Mouse (Mus musculus) forebrain, embryonic 10.5 days (tissue): Measurements from ENCODE around the gene Cask. TPM values are rescaled to one million over a fixed set of nuclear protein-coding genes. Genes with fewer than 3 reads are reported as not detected.

Experiments
- DNase-seq: peaks from one replicate; pipeline ENCODE4 v3.0.0-alpha.2; 2017; ENCODE audit warnings: low spot score; ENCODE audit errors: extremely low spot score
- H3K27ac ChIP-seq: fragments of 300-500 bp; sonication (generic); 2 replicates; pipeline ENCODE4 v1.5.1; 2016; ENCODE audit warnings: mild to moderate bottlenecking
- H3K27me3 ChIP-seq: fragments of 300-500 bp; sonication (generic); 2 replicates; pipeline ENCODE4 v1.6.1; 2016; ENCODE audit warnings: mild to moderate bottlenecking; ENCODE audit not compliant: poor library complexity, severe bottlenecking
- H3K36me3 ChIP-seq: fragments of 300-500 bp; sonication (generic); replicated peaks from 2 replicates; pipeline ENCODE4 v1.6.1; 2016; ENCODE audit warnings: mild to moderate bottlenecking, moderate library complexity
- H3K4me1 ChIP-seq: fragments of 300-500 bp; sonication (generic); 2 replicates; pipeline ENCODE4 v1.6.1; 2016
- H3K4me3 ChIP-seq: fragments of 300-500 bp; sonication (generic); 2 replicates; pipeline ENCODE4 v1.5.1; 2016; ENCODE audit warnings: mild to moderate bottlenecking, moderate library complexity
- H3K9me3 ChIP-seq: fragments of 300-500 bp; sonication (generic); 2 replicates; pipeline ENCODE4 v1.6.1; 2016; ENCODE audit warnings: mild to moderate bottlenecking, moderate library complexity
- WGBS: fragments of 180-500 bp; shearing (Covaris S2); methylation state at CpG from one replicate; pipeline ENCODE4 v1.1.7; 2016; 5-methylcytosine and 5-hydroxymethylcytosine counted together
- polyA plus RNA-seq: library from polyadenylated mRNA; unstranded; fragments of >200 nt; fragmentation: Nextera tagmentation; extraction: Ambion mirVana; gene quantifications from 2 replicates; pipeline ENCODE4 v1.2.1, GENCODE M21; 2016

Cask gene
- polyA plus RNA-seq, result 11.6 and 12.3 TPM in 2 replicates

DNA sequence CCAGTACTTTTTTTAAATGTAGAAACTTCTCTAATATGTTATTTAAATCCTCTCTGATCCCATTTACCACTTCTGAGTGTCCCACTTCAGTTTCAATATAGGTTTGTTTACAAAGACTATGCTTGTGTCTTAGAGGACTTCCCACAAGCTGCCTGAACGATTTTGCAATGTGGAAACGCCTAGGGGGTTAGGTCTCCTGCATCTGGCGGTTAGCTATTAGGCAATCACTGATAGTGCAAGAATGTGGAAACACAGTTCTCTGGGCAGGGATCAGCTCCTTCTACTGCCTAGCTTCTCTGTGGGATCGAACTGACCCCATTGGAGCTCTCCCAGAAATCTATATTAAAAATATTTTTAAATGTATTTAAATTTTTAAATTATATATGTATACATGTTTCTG, at the start of gene Cask:
TSS of gene Cask (minus strand) at position 83 of the 400 bp plus-strand sequence.
- H3K27ac ChIP-seq, result no peak within 1 kb of the TSS
- H3K9me3 ChIP-seq, result no peaks in the 10 kb centered on the region; the same call in 1 of the 2 replicates
- H3K4me3 ChIP-seq, result no peak within 1 kb of the TSS
- DNase-seq, result no peak
- H3K36me3 ChIP-seq, result no peaks in the 10 kb centered on the region
- H3K4me1 ChIP-seq, result no peaks in the 10 kb centered on the region
- 53% methylated on average over 4 of the region's 4 CpGs for WGBS
- no peaks in the 10 kb centered on the region for H3K27me3 ChIP-seq

DNA sequence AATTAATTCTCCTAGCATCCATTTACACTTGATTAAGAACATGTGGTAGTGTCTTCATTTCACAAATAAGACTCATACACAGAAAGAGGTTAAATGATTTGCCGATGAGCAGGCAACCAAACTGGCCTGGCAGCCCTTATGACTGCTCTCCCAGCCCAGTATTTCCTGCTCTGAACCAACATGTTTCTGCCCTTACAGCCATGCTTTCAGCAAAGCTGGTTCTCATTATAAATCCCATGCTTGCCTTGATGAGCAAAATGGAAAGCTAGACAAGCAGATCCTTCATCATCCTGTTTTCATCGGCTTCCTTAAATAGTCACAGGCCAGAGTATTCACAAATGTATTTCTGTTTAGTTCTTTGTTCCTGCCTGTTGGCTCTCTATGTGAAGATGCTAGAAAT, 38.8 kb upstream of the Cask start:
- no peak for DNase-seq
- 68% methylated on average over 2 of the region's 2 CpGs for WGBS

DNA sequence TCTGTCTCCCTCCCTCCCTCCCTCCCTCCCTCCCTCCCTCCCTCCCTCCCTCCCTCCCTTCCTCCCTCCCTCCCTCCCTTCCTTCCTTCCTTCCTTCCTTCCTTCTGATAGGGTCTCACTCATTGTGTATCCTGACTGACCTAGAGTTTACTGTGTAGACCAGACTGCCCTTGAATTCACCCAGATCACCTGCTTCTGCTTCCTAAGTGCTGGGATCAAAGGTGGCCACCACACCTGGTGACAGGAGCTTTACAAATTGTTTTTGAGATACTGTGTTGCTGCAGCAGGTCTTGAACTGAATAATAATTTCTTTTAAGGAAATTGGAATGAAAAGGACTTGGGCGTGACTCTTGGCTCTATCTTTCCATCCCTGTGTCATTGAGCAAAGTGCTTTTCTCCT, 33.2 kb upstream of the Cask start:
- 79% methylated on average over 1 of the region's 1 CpGs for WGBS

More for the DNA sequence above, 38.8 kb upstream of the Cask start:
- Histone ChIP-seq H3K27me3 (no peaks in the 10 kb centered on the region), H3K4me3 (no peak overlapping the region), H3K9me3 (no peaks in the 10 kb centered on the region), H3K36me3 (no peaks in the 10 kb centered on the region), H3K4me1 (no peaks in the 10 kb centered on the region), H3K27ac (no peak overlapping the region)

DNA sequence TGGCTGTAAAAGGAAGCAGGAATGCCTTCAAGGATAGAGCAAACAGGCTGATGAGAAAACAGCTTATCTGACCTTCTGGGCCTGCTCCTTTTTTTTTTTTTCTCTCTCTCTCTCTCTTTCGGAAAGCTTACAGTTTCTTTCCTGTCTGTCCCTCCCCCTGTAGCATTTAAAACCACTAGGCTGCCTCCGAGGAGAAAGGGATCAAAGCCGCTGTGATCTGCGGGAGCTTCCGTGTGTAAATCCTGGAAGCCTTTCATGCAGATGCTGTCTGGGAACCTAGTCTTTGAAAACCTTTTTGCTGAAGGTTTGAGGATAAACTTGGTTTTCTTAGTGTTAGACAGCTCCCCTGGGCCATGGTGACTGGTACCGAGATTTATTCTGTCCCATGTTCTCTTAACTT, 30.8 kb upstream of the Cask start:
- WGBS, result 14% methylated on average over 6 of the region's 6 CpGs
- Histone ChIP-seq H3K4me1 (peaks cover 8% of the 10 kb centered on the region; the same call in 1 of the 2 replicates), H3K36me3 (no peaks in the 10 kb centered on the region), H3K9me3 (no peaks in the 10 kb centered on the region), H3K27me3 (no peaks in the 10 kb centered on the region), H3K4me3 (no peak overlapping the region), H3K27ac (no peak overlapping the region)
- no peak for DNase-seq

More for the DNA sequence above, 33.2 kb upstream of the Cask start:
- H3K27ac ChIP-seq, result no peak overlapping the region
- no peak for DNase-seq
- H3K4me3 ChIP-seq, result no peak overlapping the region
- peaks cover 8% of the 10 kb centered on the region; the same call in 1 of the 2 replicates for H3K4me1 ChIP-seq
- H3K9me3 ChIP-seq, result no peaks in the 10 kb centered on the region
- H3K27me3 ChIP-seq, result no peaks in the 10 kb centered on the region
- H3K36me3 ChIP-seq, result no peaks in the 10 kb centered on the region

DNA sequence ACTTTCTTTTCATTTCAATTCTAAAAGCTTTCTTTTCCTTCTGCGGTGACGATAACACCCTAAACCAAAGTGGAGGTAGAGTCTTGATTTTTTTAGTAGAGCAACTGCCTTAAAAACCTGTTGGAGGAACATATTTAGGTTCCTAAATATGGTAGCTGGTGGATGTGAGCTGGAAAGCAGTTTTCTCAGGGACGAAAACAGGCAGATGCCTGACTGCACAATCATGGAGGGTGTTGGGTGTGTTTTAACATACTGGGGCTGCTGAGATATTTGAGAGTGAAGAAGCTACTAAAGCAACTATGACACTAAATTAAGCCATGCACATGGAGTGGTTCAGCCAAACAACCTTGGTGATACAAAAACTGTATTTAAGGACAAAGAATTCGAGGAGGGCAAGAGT, 9.0 kb upstream of the Cask start:
- H3K9me3 ChIP-seq, result no peaks in the 10 kb centered on the region
- WGBS, result 91% methylated on average over 4 of the region's 4 CpGs
- no peak for DNase-seq

DNA sequence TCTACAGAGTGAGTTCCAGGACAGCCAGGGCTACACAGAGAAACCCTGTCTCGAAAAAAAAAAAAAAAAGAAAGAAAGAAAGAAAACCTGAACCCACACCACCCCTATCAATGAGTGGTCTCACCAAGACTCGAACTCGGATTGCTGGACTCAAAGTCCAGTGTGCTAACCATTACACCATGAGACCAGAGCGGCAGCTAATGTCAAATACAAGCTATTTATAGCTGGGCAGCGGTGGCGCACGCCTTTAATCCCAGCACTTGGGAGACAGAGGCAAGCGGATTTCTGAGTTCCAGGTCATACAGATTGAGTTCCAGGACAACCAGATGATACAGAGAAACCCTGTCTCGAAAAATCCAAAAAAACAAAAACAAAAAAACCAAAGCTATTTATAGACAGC, 7.9 kb upstream of the Cask start:
- no peaks in the 10 kb centered on the region for H3K4me1 ChIP-seq
- H3K27me3 ChIP-seq, result no peaks in the 10 kb centered on the region
- no peak overlapping the region for H3K4me3 ChIP-seq
- 84% methylated on average over 9 of the region's 9 CpGs for WGBS
- H3K36me3 ChIP-seq, result no peaks in the 10 kb centered on the region
- H3K9me3 ChIP-seq, result no peaks in the 10 kb centered on the region
- DNase-seq, result no peak
- H3K27ac ChIP-seq, result no peak overlapping the region

More for the DNA sequence above, 9.0 kb upstream of the Cask start:
- no peak overlapping the region for H3K27ac ChIP-seq
- H3K4me1 ChIP-seq, result no peaks in the 10 kb centered on the region
- H3K27me3 ChIP-seq, result no peaks in the 10 kb centered on the region
- H3K4me3 ChIP-seq, result no peak overlapping the region
- no peaks in the 10 kb centered on the region for H3K36me3 ChIP-seq

DNA sequence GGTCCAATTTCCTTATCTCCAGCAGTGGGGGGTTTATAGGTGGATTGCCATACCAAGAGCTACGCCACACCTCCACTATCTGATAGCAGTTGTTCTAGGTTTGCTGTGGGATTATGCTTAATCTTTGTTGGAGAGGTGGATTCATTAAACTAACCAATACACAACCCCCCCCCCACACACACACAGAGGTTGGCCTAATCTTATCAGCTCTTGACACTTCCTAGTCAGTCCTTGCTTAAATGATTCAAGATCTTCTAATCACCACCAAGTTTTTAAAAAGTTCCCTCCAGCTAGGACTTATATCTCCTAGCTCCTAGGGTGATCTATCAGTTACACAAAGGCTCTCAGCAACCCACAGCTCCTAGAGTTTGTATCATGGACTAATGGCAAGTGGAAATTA, 2.7 kb downstream of the Cask start:
- Histone ChIP-seq H3K27ac (no peak overlapping the region), H3K36me3 (no peaks in the 10 kb centered on the region), H3K4me3 (no peak overlapping the region), H3K9me3 (no peaks in the 10 kb centered on the region; the same call in 1 of the 2 replicates), H3K4me1 (no peaks in the 10 kb centered on the region), H3K27me3 (no peaks in the 10 kb centered on the region)
- 80% methylated on average over 1 of the region's 1 CpGs for WGBS
- DNase-seq, result no peak

DNA sequence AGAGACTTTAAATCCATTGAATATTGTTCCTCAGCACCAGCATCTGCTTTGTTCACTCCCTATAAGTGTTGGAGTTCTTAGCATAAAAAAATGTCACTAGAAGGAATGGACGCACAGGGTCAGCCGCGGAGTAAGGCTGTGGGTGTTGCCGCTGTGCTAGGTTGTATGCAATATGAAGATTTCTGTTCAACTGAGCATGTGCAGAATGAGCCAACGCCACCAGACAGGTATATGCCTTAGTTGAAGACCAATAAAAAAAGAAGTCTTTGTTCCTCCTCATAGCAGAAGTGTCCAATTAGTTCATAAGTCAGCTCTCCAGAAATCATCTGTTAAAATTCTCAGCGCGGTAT, 3.7 kb downstream of the Cask start:
- Histone ChIP-seq H3K4me3 (peak overlapping the region; percentile 65), H3K9me3 (no peaks in the 10 kb centered on the region; the same call in 1 of the 2 replicates), H3K27ac (peak overlapping the region; percentile 92), H3K4me1 (no peaks in the 10 kb centered on the region), H3K36me3 (no peaks in the 10 kb centered on the region), H3K27me3 (no peaks in the 10 kb centered on the region)
- no peak for DNase-seq
- 28% methylated on average over 7 of the region's 7 CpGs for WGBS

DNA sequence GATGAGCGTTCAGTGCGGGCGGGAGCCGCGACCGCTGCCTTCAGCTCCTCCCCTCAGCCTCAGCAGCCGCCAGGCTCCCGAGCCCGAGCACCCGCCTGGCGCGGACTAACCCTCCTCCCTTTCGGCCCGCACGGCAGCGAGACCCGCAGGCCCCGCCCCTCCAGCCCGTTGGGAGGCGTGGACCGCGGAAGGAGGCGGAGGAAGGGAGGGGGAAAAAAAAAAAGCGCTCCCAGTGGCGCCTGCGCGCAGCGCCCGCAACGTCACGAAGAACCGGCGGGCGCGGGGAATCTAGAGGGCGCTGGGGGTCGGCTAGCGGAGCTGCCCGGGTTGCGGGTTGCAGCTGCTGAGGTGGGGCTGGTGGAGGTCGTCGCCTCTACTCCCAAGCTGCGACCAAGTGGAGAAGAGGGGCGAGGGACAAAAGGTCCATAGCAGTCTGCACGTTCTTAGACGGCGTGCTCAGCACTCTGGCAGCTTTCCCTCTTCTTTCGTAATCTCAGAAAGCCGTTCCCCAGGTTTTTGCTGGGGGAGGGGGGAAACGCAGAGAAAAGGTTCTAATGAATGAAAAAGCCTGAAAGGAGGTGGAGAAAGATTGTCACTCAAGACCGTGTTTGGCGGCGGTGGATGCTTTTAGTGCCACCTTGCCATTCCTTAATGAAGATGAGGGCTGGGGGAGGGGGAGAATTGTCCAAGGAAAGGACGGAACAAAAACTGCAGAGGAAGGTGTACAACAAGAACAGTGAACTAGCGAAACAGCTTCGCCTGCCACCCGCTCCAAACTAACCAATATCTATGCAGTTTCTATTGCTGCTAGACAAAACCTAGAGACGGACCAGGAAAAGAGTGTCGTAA, 4.3 kb downstream of the Cask start:
- Histone ChIP-seq H3K4me3 (peak overlapping the region; percentile 65), H3K36me3 (no peaks in the 10 kb centered on the region), H3K4me1 (no peaks in the 10 kb centered on the region), H3K9me3 (no peaks in the 10 kb centered on the region; the same call in 1 of the 2 replicates), H3K27ac (peak overlapping the region; percentile 92), H3K27me3 (no peaks in the 10 kb centered on the region)
- 22% methylated on average over 50 of the region's 59 CpGs for WGBS
- DNase-seq, result peak; percentile 82

DNA sequence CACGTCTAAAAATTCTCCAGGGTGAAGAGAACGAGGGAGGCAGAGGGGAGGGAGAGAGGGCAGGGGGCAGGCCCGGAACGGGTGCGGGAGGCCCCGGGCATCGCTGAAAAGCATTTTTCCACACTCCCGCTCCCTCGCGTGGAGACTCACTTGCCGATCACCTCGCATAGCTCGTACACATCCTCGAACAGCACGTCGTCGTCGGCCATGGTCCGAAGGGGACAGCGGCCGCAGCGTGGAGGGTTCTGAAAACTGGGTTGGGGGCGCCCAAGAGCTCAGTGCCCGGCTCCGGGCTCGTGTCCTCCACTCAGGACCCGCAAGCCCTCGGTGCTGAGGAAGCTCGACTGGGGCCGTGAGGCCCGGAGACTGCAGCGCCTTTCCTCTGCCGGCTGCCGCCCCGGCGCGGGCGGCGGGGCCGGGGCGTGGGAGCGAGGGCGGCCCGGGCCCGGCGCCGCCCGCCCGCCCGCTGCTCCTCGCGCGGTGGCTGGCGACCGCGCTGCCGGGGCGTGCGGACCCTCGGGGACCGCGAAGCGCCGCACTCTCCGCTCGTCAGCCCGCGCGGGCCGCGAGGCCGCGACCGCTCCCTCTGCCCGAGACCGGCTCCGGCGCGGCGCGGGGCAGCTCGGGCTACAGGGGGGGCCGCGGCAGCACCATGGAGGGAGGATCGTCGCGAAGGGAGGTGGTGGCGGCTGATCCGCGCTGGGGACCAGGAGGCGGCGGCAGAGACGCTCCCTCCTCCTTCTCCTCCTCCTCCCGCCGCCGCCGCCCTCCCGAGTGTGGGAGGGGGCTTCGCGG, 5.1 kb downstream of the Cask start:
- no peaks in the 10 kb centered on the region for H3K4me1 ChIP-seq
- 37% methylated on average over 77 of the region's 100 CpGs for WGBS
- peak overlapping the region; percentile 92 for H3K27ac ChIP-seq
- no peaks in the 10 kb centered on the region; the same call in 1 of the 2 replicates for H3K9me3 ChIP-seq
- H3K27me3 ChIP-seq, result no peaks in the 10 kb centered on the region
- DNase-seq, result peak; percentile 49
- H3K36me3 ChIP-seq, result no peaks in the 10 kb centered on the region
- peak overlapping the region; percentile 65 for H3K4me3 ChIP-seq

DNA sequence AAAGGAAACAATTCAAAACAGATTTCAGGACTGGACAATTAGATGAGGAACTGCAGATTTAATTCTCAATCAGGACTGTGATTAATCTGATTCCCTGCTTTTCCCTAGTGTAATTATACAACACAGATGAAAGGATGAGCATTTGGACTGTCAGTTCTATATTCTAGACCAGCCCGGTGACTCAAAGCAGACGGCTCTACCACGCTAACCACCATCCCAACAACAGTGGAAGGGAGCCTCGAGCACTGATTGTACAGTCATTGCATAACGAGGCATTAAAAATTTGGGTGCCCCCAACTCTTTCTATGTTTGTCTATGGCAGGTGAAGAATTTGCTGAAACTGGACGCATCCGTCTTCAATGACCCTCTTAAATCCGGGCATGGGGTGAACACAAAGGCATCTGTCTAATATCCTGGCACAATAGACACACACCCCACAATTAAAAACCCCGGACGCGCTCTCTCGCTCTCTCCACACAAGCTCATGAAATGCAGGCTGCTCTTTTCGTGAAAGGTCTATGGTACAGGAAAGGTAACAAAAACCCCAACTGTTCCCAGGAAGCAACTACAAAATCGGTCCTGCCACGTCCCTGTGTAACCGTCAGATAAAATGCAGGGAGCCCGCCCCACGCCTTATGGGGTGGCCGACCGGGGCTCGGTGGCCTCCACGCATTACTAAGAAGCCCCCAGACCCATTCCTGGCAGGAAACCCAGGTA, 5.9 kb downstream of the Cask start:
- Histone ChIP-seq H3K4me1 (no peaks in the 10 kb centered on the region), H3K9me3 (no peaks in the 10 kb centered on the region; the same call in 1 of the 2 replicates), H3K4me3 (peak overlapping the region; percentile 65), H3K27me3 (no peaks in the 10 kb centered on the region), H3K27ac (peak overlapping the region; percentile 92), H3K36me3 (no peaks in the 10 kb centered on the region)
- WGBS, result 20% methylated on average over 22 of the region's 22 CpGs
- no peak for DNase-seq

DNA sequence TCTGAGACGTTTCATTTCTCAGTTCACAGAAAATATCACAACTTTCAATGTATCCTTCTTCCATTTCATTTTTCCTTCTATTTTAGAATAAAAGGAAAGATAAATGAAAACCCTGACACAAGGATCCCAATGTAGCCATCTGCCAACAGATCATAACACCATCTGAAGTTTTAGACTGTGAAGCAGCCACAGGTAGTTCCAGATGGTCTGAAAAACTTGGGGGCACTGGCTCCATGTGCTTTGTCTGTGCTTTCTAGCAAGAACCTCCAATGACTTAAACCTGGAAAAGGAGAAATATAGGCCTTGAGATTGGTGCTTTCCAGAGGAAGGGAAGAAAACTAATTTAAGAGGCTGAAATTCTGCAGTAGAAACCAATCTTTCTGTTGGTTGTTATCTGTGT, 28.4 kb downstream of the Cask start:
- Histone ChIP-seq H3K36me3 (no peaks in the 10 kb centered on the region), H3K4me3 (no peak overlapping the region), H3K4me1 (no peaks in the 10 kb centered on the region), H3K27me3 (no peaks in the 10 kb centered on the region), H3K27ac (no peak overlapping the region), H3K9me3 (no peaks in the 10 kb centered on the region)
- DNase-seq, result no peak
- 85% methylated on average over 1 of the region's 1 CpGs for WGBS
